Mouse (Mus musculus): ENCODE measurements around the gene Rhd. TPM values are rescaled to one million over a fixed set of nuclear protein-coding genes. Genes with fewer than 3 reads are reported as not detected.

Gene Rhd
- total and polyA plus RNA-seq, 3 experiments = 0.79 to 1.3 (median 1.1) TPM

- peak within 1 kb of the TSS; percentile 80 to 100 (median 96) for H3K4me3 ChIP-seq (replicated peaks in 1 of 3; ENCODE audit: low read depth in 2 of 3, low read length in 2 of 3, poor library complexity in 1 of 3)
- peak within 1 kb of the TSS; percentile 80 for H3K4me2 ChIP-seq (ENCODE audit: insufficient read depth, low read depth, poor library complexity, severe bottlenecking)
- in situ Hi-C loops (cut with MboI; ENCODE audit: low pct_ligation_motif_present, low pct_unique_long_range_greater_than_20kb, low sequenced_read_pairs) (no loop called here), dilution Hi-C loops (cut with MboI; ENCODE audit: extremely low pct_ligation_motif_present, extremely low pct_unique_long_range_greater_than_20kb, low sequenced_read_pairs) (no loop called here)
- peaks cover 29% of the 10 kb centered on the region for H3K79me2 ChIP-seq (replicated peaks; ENCODE audit: control insufficient read depth, extremely low read depth, insufficient read depth, poor library complexity, severe bottlenecking)
- DNase-seq (ENCODE audit: extremely low read depth) = peak; percentile 97
- no peaks in the 10 kb centered on the region for H3K27me3 ChIP-seq (replicated peaks)
- peaks cover 5 to 57% of the 10 kb centered on the region in 2 experiments; a peak in 3 of 4 replicates for H3K4me1 ChIP-seq (ENCODE audit: control insufficient read depth in 1 of 2, insufficient read depth in 2 of 2)
- no peaks in the 10 kb centered on the region for H3K9me3 ChIP-seq (replicated peaks; ENCODE audit: low read length)
- peak within 1 kb of the TSS; percentile 61 for H3K27ac ChIP-seq (ENCODE audit: insufficient read depth, low read depth)
- peaks cover 34 to 46% of the 10 kb centered on the region in 2 experiments for H3K36me3 ChIP-seq (replicated peaks in 1 of 2; ENCODE audit: control insufficient read depth in 1 of 2, insufficient read depth in 1 of 2, low read length in 1 of 2)
- peak; percentile 75; the same call in 1 of the 2 replicates for TF ChIP-seq E2F4 (IDR thresholded peaks at IDR 0.05; ENCODE audit: insufficient replicate concordance, low read depth, low read length)
- no peak for TF ChIP-seq ZNF384 (IDR thresholded peaks at IDR 0.05; ENCODE audit: low read depth, low read length)
- TF ChIP-seq POLR2A (IDR thresholded peaks at IDR 0.05; ENCODE audit: low read depth, low read length) = peak; percentile 100
- no peak for TF ChIP-seq CTCF (conservative IDR thresholded peaks at IDR 0.05 in 1 of 2, IDR thresholded peaks at IDR 0.05 in 1 of 2; ENCODE audit: low read depth in 2 of 2, low read length in 2 of 2)
- no peak for TF ChIP-seq JUND (conservative IDR thresholded peaks at IDR 0.05; ENCODE audit: low read depth, low read length)
- peak; percentile 80 for TF ChIP-seq ELF1 (IDR thresholded peaks at IDR 0.05; ENCODE audit: low read depth, low read length)
- TF ChIP-seq UBTF (IDR thresholded peaks at IDR 0.05; ENCODE audit: low read depth, low read length) = 0 out of 2 replicates have a peak, but pooled peaks have one; percentile 13
- no peak for TF ChIP-seq USF1 (IDR thresholded peaks at IDR 0.05; ENCODE audit: low read depth, low read length)
- TF ChIP-seq TCF12 (IDR thresholded peaks at IDR 0.05; ENCODE audit: low read depth, low read length) = peak; percentile 93
- TF ChIP-seq TBP (conservative IDR thresholded peaks at IDR 0.05; ENCODE audit: low read depth, low read length) = peak; percentile 97
- TF ChIP-seq CHD1 (IDR thresholded peaks at IDR 0.05; ENCODE audit: low read depth, low read length) = 0 out of 2 replicates have a peak, but pooled peaks have one; percentile 1
- TF ChIP-seq RAD21 (IDR thresholded peaks at IDR 0.05; ENCODE audit: low read depth, low read length) = no peak
- TF ChIP-seq JUN (IDR thresholded peaks at IDR 0.05; ENCODE audit: insufficient read depth, low read depth, low read length) = no peak
- TF ChIP-seq USF2 (conservative IDR thresholded peaks at IDR 0.05; ENCODE audit: low read depth, low read length) = no peak
- no peak for TF ChIP-seq SMC3 (IDR thresholded peaks at IDR 0.05; ENCODE audit: low read depth, low read length)
- peak; percentile 97 for TF ChIP-seq POLR2AphosphoS2 (IDR thresholded peaks at IDR 0.05; ENCODE audit: low read depth, low read length)
- no peak for TF ChIP-seq ZKSCAN1 (IDR thresholded peaks at IDR 0.05; ENCODE audit: borderline replicate concordance, low read depth, low read length)
- 0 out of 2 replicates have a peak, but pooled peaks have one; percentile 9 for TF ChIP-seq IRF4 (IDR thresholded peaks at IDR 0.05; ENCODE audit: low read depth, low read length)
- peak; percentile 38 for TF ChIP-seq MYC (IDR thresholded peaks at IDR 0.05; ENCODE audit: low read depth, low read length)
- TF ChIP-seq MAX (IDR thresholded peaks at IDR 0.05; ENCODE audit: low read length) = no peak
- peak; percentile 89 for TF ChIP-seq CHD2 (IDR thresholded peaks at IDR 0.05; ENCODE audit: low read length)
- TF ChIP-seq EP300 (IDR thresholded peaks at IDR 0.05; ENCODE audit: low read length) = no peak
- TF ChIP-seq MXI1 (IDR thresholded peaks at IDR 0.05; ENCODE audit: low read depth, low read length) = peak; percentile 42
- TF ChIP-seq RCOR1 (conservative IDR thresholded peaks at IDR 0.05; ENCODE audit: low read depth, low read length) = peak; percentile 54; the same call in 1 of the 2 replicates
- TF ChIP-seq PAX5 (IDR thresholded peaks at IDR 0.05; ENCODE audit: low read length) = no peak
- TF ChIP-seq ZC3H11A (IDR thresholded peaks at IDR 0.05; ENCODE audit: low read depth, low read length) = no peak
- peak; percentile 100 for TF ChIP-seq NELFE (IDR thresholded peaks at IDR 0.05; ENCODE audit: low read depth, low read length)
- 0 out of 2 replicates have a peak, but pooled peaks have one; percentile 63 for TF ChIP-seq MAZ (IDR thresholded peaks at IDR 0.05; ENCODE audit: low read depth, low read length)
- no peak; the same call in 1 of the 2 replicates for TF ChIP-seq ETS1 (conservative IDR thresholded peaks at IDR 0.05; ENCODE audit: low read depth, low read length)
- peak; percentile 50; the same call in 1 of the 2 replicates for TF ChIP-seq MAFK (IDR thresholded peaks at IDR 0.05; ENCODE audit: insufficient replicate concordance, low read length)
- no peak for TF ChIP-seq MEF2A (IDR thresholded peaks at IDR 0.05; ENCODE audit: borderline replicate concordance, low read depth, low read length)
- TF ChIP-seq ZMIZ1 (IDR thresholded peaks at IDR 0.05; ENCODE audit: low read depth, low read length) = peak; percentile 98
- peak; percentile 85 for TF ChIP-seq NRF1 (IDR thresholded peaks at IDR 0.05; ENCODE audit: low read depth, low read length)
- peak; percentile 84 for TF ChIP-seq SIN3A (IDR thresholded peaks at IDR 0.05; ENCODE audit: low read length)
- TF ChIP-seq BHLHE40 (IDR thresholded peaks at IDR 0.05; ENCODE audit: low read depth, low read length) = peak; percentile 37; the same call in 1 of the 2 replicates
- peak; percentile 75 for TF ChIP-seq HCFC1 (IDR thresholded peaks at IDR 0.05; ENCODE audit: low read depth, low read length)
- TF ChIP-seq KAT2A (IDR thresholded peaks at IDR 0.05; ENCODE audit: insufficient replicate concordance, low read length) = peak; percentile 68; the same call in 1 of the 2 replicates
- TF ChIP-seq GABPA (IDR thresholded peaks at IDR 0.05; ENCODE audit: insufficient replicate concordance, low read depth, low read length) = no peak
- H3K9ac ChIP-seq (ENCODE audit: insufficient read depth, low read depth) = peak within 1 kb of the TSS; percentile 95
Measured at GRCm38 (mm10) chr4:134923258-134924018, 59.1 kb downstream of the Rhd start, which contains the start of gene Rsrp1. TSS of gene Rsrp1 (plus strand) at chr4:134923592.

Measured in CH12.LX (cell line).